Mouse (Mus musculus): ENCODE data around the gene Myh1.

Myh1 gene

DNA sequence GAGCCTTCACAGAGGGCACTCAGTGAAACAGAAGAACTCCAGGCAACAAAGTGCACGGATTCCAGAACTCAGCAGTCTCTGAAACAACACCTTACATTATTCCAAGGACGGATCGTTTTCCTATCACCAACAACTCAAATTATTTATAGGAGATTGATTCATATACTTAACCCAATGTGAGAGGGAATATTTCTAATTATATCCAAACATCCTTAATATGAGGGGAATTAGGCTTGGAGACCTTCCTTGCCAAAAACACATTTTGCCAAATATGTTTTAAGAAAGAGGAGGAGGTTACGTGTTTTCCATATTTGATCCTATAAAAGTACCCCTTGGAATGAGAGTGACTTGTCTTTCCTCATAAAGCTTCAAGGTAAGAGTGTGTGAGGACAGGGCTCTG, at the start of gene Myh1:
Gene Myh1 (plus strand): TSS at position 301 of the 400 bp plus-strand sequence.
- no peak for DNase-seq (ENCODE audit: low spot score in 2 of 2)

DNA sequence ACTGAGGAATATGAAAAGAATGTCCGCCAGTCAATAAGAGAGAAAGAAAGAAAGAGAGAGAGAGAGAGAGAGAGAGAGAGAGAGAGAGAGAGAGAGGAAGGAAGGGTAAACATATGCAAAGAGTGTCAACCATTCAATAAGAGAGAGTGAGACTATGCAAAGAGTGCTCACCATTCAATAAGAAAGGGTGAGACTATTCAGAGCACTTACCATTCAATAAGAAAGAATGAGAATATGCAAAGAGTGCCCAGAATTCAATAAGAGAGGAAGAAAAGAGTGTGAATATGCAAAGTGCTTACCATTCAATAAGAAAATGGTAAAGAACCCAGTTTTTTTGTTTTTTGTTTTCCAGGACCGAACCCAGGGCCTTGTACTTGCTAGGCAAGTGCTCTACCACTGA, 49.6 kb upstream of the Myh1 start:
- DNase-seq (ENCODE audit: low spot score in 2 of 2) = no peak

DNA sequence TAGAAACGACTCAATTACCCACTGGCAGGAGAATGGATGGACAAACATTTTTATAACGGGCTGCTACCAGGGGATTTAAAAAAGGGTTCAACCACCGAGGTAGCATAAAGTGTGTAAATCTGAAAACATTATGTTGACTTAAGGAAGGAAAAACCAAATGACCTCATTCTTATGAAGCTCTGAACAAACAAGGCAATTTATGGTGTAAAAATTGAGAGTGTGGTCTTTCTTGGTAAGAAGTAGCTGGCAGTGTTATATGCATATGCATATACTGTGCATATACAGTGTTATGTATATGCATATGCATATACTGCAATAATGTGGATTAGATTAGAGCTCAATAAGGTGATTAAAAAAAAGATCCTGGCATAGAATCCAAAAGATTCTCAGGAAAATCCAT, 48.7 kb upstream of the Myh1 start:
- no peak for DNase-seq (ENCODE audit: low spot score in 2 of 2)

DNA sequence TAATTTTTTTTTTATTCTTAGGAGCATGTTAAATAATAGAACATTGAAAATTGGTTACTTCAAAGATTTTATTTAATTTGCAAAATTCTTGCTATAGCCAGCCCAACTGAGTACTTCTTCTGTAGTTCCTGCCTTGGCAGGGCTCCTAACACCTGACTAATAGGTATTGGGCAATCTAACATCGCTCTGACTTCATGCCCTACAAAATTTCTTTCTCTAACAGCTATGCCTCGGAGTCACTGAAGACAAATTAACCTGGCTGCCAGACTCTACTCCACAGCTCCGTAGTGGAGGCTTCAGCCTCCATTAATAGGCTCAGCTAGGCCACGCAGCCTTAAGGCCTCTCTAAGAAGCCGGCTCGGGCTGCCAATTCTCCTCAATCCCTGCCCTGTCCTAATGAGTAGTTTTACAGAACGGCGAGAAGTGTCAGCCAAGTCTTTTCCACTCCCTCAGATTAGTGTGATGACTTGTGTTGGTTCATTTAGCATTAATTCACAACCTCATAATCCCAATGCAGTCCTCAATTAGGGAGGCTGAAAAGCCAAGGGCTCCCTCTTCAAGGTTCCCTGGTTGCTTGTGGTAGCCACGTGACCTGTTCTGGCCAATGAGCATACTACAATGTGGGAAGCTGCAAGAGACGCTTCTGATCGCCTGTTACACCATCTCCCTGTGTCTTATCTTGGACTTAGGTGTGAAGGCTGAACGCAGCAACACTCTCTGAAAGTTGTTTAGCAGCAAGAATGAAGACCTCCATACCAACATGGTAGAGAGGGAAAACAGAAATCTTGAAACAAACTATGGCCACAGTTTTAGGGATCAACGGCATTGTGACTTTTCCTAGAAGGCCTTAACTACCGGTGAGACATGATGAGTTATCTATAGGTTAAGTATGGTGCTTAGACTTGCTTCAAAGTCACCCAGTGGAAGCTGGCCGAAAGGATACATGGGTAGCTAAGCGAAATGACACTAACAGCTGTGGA, 47.9 kb upstream of the Myh1 start:
- no peak for DNase-seq (ENCODE audit: low spot score in 2 of 2)

DNA sequence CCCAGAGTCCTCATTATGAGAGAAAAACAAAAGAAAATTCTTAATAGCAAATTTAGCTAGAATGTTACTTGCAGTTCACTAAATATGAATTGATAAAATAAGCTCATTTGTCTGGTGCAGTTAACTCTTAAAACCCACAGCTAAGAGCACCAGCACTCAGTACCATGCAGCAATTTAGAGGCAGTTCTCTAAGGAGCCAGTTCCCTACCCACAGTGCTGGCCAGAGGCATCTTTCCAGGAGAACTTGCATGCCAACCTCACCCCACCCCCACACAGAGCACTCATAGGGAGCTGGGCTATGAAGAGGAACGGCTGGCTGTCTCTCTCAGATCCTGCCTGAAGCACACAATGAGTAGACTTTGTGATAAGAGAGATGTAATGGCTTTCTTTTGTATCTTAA, 46.7 kb upstream of the Myh1 start:
- peak; percentile 19 to 58 for DNase-seq (ENCODE audit: low spot score in 2 of 2)

DNA sequence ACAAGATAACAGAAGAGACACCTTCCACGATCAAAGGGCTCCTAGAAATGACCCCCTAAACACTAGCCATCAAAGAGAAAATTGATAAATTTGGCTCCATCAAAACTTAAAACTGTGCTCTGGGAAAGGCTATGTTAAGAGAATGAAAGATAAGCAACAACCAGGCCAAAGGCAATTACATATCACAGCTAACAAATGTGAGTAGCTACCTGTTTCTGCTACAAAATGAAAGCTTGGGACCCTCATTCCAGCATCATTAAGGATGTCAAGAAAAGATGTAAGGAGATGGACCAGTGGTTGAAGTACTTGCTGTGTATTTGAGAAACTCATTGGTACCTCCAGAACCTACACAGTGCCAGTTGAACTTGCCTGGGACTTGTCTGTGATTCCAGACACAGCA, 46.0 kb upstream of the Myh1 start:
- DNase-seq (ENCODE audit: low spot score in 2 of 2) = no peak

DNA sequence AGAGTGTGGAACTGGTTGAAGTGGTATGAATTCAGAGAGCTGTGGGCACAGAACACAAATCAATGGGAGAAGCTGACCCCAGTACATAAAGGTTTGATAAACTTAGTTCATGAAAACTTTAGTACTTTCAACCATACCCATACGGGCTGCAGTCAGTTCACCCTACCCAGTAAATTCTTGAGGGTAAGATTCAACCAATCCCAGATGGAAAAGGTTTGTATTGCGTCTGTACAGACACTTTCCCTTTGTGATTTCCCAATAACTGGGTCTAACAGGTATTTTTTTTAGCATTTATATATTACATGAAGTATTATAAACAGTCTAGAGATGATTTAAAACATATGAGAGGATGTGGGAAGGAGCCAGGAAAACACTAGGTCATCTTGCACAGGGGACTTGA, 44.2 kb upstream of the Myh1 start:
- no peak for DNase-seq (ENCODE audit: low spot score in 2 of 2)

DNA sequence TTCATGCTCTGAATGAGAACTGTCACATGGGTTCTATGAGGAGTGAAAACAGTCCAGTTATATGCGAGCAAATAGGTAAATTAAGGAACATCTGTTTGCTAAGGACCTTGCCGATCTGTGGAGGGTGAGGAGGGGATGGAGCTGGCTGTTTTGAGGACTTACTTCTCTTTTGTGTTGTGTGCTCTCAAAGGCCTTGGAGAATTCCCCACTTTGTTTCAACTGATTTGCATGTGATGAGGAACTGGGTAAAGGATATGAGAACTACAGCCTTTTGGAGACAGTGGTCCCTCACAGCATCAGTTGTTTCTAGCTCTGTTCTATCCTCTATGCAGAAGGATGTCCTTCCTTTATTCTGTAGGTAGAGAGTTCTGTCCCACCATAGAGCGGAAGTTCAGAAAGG, 39.7 kb upstream of the Myh1 start:
- DNase-seq (ENCODE audit: low spot score in 2 of 2) = no peak

DNA sequence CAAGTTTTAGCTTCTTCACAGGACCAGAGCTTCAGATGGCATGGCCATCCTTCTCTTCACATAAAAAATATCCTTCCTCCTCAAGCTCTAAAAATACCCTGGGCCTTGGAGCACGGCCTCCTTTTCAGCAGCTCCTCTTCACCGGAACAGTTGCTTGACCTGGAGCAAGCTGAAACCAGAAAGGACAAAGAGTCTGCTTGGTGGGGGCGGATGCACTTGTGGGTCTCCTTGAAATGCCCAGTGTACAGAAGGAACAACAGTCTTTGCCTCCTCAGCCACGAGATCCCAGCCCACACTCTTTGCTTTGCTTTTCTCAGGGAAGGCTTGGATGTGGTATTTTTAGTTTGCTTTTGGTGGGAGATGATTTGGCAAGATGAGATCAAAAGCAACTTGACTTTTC, 36.2 kb upstream of the Myh1 start:
- peak; percentile 48 to 52 for DNase-seq (ENCODE audit: low spot score in 2 of 2)

DNA sequence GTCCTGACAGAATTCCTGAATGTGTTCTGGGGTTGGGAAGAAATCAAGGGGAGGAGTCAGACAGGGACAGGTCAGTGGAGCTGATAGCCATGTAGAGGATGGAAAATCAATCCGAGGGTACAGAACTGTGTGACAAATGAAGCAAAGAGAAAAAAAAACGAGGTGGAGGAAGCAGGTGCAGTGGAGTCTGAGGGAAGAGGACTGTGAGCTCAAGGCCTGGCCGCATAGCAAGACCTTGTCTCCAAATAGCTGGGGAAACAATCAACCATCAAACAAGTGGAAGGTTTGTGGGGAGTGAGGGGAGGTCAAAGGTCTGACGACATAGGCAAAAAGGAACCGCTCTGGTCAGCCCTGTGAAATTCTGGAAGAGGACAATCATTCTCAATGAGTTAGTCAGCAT, 35.0 kb upstream of the Myh1 start:
- DNase-seq (ENCODE audit: low spot score in 2 of 2) = no peak

DNA sequence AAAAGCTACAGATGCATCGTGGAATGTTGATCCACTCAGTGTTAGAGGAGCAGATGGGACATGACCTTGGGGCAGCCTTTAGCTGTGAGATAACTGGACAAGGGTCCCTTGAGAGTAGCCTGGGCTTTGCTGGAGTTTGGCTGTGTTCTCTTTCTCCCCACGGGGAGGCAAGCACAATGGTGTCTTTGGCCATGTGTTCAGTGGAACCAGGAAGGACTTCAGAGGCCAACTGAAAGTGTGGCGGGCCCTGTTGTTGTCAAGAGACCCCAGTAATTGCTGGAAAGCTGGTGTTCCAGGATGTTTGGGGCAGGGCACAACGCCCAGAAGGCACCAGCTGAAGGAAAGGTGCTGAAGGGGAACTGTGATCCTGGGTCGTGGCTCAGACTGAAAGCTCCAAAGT, 30.6 kb upstream of the Myh1 start:
- no peak for DNase-seq (ENCODE audit: low spot score in 2 of 2)

DNA sequence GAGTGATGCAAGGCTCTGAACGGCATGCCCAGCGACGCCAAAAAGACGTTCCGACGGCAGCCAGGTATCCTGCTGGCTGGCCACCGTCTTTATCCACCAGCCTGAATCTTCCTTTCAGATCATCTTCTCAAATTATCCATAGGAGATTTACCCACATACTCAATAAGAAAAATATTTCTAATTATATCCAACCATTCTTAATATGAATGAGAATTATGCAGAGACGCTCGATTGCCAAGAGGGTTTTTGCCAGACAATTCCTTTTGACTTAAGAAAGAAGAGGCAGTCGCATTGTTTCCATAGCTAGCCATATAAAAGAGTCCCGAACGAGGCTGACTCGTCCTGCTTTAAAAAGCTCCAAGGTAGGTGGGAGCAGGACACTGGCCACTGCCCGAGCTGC, 29.1 kb upstream of the Myh1 start, which contains the start of gene Myh2:
Gene Myh2 (plus strand): TSS at position 301 of the 400 bp plus-strand sequence.
- no peak for DNase-seq (ENCODE audit: low spot score in 2 of 2)

DNA sequence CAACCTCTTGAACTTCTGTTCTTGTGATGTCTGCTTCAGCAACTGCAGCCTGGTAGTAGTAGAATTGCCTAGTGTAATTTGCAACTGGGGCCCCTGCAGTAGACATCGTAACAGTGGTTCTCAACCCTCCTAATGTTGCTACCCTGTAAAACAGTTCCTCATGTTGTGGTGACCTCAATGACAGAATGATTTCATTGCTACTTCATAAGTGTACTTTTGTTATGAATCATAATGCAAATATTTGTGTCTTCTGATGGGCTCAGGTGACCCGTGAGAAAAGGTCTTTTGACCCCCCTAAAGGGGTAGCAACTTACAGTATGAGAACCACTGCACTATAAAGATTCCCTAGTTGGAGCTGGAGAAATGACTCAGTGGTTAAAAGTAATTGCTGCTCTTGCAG, 27.4 kb upstream of the Myh1 start:
- no peak for DNase-seq (ENCODE audit: low spot score in 2 of 2)

DNA sequence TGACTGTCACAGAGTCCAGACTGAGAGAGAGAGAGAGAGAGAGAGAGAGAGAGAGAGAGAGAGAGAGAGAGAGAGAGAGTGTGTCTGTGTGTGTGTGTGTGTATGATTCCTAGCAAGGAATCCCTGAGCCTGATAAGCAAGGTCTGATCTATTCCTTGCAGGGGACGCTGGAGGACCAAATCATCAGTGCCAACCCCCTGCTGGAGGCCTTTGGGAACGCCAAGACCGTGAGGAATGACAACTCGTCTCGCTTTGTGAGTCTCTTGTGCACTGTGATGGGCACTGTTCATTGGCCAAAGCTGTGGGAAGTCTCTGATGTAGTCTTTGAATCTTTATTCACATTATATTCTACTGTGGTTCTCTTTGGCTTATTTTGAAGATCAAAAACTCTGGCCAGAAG, 23.5 kb upstream of the Myh1 start:
- DNase-seq (ENCODE audit: low spot score in 2 of 2) = no peak

DNA sequence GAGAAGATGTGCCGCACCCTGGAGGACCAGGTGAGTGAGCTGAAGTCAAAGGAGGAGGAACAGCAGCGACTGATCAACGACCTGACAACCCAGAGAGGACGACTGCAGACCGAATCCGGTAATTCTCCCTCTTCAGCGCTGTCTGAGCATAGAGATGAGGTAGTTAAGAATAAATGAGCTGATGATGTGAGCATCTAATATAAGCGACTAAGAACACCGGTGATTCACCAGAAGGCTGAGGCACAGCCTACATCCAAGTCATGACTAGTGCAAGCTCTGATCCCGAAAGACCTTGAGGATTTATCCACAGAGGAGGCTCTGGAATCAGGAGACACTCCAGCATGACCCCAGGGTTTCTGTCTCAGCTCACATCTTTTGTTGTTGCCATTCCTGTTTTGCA, 9.5 kb upstream of the Myh1 start:
- DNase-seq (ENCODE audit: low spot score in 2 of 2) = no peak

DNA sequence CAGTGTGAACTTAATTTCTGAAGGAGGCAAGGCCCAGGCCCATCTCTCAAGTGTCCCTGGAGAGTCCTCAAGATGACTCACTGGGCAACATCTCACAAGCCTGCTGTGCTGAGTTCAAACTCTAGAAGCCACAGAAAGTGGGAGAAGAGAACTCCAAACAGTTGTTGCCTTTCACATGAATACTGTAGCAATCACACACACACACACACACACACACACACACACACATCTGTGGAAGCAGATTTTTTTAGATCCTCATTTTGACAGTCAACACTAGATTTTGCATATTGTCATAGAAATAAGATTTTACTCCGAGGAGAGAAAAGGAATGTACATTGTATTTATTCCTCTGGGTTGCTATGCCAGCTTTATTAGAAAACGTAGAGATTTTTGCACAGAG, 9.0 kb upstream of the Myh1 start:
- DNase-seq (ENCODE audit: low spot score in 2 of 2) = no peak

DNA sequence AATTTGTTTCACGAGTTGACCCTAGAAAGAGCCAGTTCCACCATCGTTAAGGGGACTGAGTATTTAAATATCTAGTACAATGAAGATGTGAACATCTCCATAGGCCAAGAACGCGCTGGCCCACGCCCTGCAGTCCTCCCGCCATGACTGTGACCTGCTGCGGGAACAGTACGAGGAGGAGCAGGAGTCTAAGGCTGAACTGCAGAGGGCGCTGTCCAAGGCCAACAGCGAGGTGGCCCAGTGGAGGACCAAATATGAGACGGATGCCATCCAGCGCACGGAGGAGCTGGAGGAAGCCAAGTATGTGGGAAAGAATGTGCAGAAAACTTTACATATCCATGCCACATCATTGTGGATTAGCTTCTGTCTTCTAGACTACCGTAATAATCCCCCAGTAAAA, 8.4 kb upstream of the Myh1 start:
- DNase-seq (ENCODE audit: low spot score in 2 of 2) = no peak

DNA sequence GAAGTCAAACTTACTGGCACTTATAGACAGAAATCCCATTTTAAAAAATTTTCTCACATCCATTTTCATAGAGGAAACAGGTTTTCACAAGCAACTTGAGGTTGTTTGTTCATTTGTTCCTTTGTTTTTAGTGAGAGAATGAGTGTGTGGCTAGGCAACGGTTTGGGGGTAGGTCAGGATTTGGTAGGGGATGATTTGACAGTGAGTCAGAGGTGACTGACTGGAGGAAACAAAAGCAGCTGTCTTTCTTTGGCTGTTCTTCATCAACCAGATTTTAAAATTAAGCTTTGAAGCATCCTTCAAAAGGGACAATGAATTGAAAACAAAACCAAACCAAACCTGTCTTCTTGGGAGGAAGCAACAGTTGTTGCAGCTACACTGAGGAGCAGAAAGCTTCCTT, 531 bp upstream of the Myh1 start:
- DNase-seq (ENCODE audit: low spot score in 2 of 2) = no peak

DNA sequence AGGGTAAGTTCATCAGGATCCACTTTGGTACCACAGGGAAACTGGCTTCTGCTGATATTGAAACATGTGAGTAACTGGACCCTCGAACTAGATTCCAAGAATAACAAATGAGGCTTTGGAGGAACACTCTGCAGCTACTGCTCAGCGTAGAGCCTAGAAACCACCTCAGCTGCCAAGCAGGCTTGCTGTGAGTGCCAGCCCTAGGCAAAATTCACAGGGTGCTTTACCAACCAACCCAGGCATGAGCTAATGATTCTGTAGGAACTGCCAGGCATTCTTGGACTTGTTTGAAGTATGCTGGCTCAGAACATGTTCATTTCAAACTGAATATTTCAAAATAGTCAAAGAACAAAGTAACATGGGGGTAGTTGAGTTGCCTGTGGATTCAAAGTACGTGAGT, 4.9 kb downstream of the Myh1 start:
- no peak for DNase-seq (ENCODE audit: low spot score in 2 of 2)

DNA sequence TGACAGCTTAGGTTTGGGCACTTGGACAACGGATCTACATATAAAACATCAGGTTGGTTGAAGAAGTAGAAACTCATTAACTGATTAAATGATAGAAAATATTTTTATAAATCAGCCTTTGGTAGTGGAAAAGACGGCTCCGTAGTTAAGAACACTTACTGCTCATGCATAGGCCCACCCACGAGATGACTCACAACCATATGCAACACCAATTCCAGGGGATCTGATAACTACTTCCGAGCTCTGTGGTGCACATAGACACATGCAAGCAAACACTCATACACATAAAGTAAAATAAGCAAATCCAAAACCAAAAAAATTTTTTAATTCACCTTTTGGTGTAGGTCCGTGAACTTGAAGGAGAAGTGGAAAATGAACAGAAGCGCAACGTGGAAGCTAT, 22.0 kb downstream of the Myh1 start:
- no peak for DNase-seq (ENCODE audit: low spot score in 2 of 2)

DNA sequence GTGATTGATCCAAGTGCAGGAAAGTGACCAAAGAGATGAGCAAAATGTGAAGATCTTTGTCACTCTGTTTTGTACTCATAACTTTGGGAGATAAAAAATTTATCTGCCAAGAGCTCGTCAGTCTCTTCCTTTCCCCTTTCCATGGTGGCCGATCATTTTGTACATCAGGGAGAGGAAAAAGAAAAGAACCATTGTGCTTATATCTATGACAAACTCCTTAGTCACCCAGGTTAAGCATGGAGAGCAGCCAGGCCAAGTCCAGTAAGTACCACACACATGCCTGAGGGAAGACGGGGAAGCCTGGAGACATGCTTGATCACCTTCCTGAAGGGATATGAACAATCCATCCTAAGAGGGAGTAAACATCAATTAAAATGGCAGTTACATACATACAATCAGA, 24.6 kb downstream of the Myh1 start:
- no peak for DNase-seq (ENCODE audit: low spot score in 2 of 2)

DNA sequence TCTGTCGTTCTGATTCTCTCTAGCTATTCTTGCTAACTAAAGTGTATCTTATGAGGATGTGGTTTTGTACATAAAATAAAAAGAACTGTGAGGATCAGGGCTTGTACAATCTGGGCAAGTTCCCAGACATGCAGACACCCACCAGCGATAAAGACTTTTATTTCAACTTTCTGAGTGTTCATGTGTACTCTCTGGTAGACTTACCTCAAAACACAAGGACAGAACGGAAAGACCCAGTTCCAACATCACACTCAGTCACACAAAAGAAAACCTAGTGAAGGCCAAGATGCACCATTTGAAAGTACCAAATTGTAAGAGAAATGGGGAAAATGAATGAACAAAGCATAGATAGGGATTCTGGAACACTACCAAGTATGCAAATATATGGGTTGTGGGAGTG, 28.9 kb downstream of the Myh1 start:
- DNase-seq (ENCODE audit: low spot score in 2 of 2) = no peak

DNA sequence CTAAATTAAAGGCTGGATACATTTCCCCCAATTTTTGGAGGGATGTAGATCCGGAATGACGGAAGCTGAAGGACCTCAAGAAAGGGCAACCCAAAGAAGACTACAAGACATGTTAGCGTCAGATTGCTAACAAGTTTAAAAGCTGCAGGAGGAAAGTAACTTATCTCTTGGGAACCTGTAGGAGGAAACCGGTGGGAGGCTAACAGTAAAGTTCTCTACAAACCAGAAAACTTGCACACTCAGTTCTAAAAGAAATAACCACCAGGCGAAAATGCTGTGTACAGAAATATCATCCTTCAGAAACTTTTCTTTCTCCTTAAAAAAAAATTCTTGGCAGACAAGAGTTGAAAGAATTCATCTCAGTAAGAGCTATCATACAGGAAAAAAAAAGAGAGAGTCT, 29.3 kb downstream of the Myh1 start:
- DNase-seq (ENCODE audit: low spot score in 2 of 2) = peak in 1 of 2 experiments; percentile 48

DNA sequence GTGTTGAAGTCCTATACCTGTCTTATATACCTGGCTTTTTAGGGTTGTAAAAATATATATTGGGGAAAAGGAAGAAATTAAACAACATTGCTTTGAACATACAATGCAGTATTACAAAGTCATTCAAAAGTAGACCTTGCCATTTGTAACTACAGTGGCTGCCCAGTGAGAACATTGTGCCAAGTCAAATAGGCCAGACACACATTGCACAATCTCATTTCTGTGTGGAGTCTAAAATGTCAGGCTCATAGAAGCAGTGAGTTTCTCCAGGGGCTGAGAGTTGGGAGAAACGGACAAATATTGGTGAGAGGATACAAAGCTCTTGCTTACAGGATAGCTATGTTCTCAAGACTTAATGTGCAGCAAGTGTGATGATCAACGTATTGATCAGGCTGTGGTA, 30.1 kb downstream of the Myh1 start:
- DNase-seq (ENCODE audit: low spot score in 2 of 2) = no peak
